ENCODE assay signal across 17 mouse cellular contexts in genomic region chr4:53080290-53080689, GRCm38 (mm10).
"Had no signal": no experiment of that assay in that cellular context is flagged by ENCODE, and none has a peak within 500 bp of the region (broad histone marks: within the 10 kb centered on the region; RNA-seq: fewer than 3 reads in every experiment).

No protein-coding gene starts in this region.

- H3K4me2 ChIP-seq: lung, embryonic 14.5 days; midbrain, embryonic 12.5 days; neural tube, embryonic 13.5 days; neural tube, embryonic 15.5 days had no signal

- DNase-seq: lung, embryonic 14.5 days; lung, postnatal 10 days; lung, postnatal 4 days; retina, postnatal 1 day; right cerebral cortex, adult 18-20 months; right cerebral cortex, postnatal 25 days; right cerebral cortex, postnatal 4 days; spleen, adult 18-20 months; thymus, adult 18-20 months; thymus, postnatal 14 days; thymus, postnatal 36 days had no signal

- H3K9ac ChIP-seq: lung, embryonic 14.5 days; midbrain, embryonic 12.5 days; neural tube, embryonic 13.5 days; neural tube, embryonic 15.5 days had no signal

- H3K27me3 ChIP-seq: midbrain, embryonic 12.5 days; neural tube, embryonic 13.5 days; neural tube, embryonic 15.5 days had no signal

- H3K27ac ChIP-seq: midbrain, embryonic 10.5 days; midbrain, embryonic 12.5 days; neural tube, embryonic 13.5 days; neural tube, embryonic 15.5 days had no signal

- H3K9me3 ChIP-seq: midbrain, embryonic 10.5 days; midbrain, embryonic 12.5 days; neural tube, embryonic 13.5 days; neural tube, embryonic 15.5 days had no signal

- H3K4me1 ChIP-seq: midbrain, embryonic 10.5 days; midbrain, embryonic 12.5 days; neural tube, embryonic 13.5 days; neural tube, embryonic 15.5 days had no signal

- ATAC-seq: midbrain, embryonic 16.5 days had no signal

- H3K4me3 ChIP-seq: midbrain, embryonic 10.5 days; midbrain, embryonic 12.5 days; myocyte; neural tube, embryonic 13.5 days; neural tube, embryonic 15.5 days had no signal
